Mouse (Mus musculus) T-helper 2 cell (primary cell): ENCODE results near the gene Rpe.
"Not testable (repeated sequence)": the region's sequence is repeated elsewhere in the genome, so short reads cannot be mapped to it uniquely, and the experiment has no call there.

Experiments
- in situ Hi-C: fragments of 300-600 bp; cut with MboI, MseI; formaldehyde crosslinking; loops from one replicate; pipeline ENCODE4 v1.15.1; 2025; ENCODE audit warnings: high pct_unique_total_duplicates

The Rpe gene

DNA sequence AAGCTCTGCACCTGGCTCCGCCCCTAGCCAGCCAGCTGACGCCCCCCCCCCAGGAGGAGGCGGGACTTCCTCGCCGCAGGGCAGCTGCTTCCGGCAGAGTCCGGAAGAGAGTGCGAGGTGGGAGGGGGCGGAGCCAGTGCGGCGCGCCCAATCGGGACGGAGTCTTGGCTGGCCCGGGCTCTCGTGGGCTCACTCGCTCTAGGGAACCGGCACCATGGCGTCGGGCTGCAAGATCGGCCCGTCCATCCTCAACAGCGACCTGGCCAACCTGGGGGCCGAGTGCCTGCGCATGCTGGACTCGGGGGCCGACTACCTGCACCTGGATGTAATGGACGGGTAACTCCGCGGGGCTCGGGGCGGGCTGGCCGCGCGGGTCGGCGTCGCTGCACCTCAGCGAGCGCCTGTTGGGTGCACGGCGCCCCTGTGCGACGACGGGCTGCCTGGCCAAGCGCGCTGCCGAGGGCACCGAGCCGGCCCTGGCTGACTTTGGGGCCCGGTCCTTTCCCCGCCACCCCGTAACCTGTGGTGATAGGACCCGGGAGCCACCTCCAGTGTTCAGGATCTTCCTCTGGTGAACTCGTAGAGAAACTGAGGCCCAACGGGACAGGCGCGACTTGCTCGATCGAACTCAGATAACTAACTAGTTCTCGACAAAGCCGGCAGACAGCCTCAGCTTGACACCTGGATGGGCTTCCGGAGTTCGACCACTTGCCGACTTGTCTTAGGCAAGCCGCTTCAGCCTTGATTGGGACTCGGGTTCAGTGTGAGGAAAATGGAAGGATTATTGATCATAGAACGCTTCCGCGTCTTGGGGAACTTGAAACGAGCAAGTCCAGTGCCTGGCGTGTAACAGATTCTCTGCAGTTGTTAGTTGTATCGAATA, at the start of gene Rpe:
Rpe (plus strand) TSS at position 139 of the 883 bp plus-strand sequence.
- in situ Hi-C loops: no loop called here

DNA sequence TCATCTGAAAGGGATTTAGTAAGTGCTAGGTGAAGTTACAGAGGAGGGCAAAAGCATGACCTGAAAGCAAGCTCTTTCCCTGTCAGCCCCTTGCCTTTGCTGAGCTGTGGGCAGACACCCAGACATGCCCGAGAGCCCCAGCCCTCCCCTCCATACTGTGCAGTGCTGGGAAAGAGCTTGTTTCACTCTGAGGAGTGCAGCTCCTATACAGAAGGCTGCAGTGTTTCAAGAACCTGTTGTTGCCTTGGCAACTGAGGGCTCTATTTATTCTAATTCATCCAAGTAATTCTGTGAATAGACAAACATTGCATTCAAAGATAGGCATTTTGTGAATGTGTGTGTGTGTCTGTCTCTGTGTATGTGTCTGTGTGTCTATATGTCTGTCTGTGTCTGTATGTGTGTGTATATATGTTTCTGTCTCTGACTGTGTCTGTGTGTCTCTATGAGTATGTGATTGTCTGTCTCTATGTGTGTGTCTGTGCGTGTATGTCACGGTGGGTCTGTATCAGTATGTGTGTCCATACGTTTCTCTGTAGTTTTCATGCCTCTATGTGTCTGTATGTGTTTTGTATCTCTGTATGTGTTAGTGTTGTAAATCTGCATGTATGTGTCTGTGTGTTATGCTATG, 45.4 kb upstream of the Rpe start:
- in situ Hi-C loops: no loop called here

DNA sequence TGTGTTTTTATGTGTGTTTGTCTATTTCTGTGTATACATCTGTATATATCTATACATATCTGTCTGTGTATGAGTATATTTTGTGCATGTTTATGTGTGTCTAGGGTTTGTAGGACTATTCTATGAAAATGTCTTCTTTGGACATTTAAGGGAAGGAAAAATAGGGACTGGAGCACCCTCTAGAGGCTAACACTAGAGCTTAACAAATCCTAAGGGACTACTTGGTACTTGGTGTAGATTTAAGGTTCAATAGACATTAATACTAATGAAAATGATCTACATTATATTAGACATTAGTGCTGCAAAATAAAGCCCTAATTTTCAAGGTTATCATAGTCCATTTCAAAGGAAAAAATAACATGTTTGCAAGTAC, 44.9 kb upstream of the Rpe start:
- in situ Hi-C loops: no loop called here

DNA sequence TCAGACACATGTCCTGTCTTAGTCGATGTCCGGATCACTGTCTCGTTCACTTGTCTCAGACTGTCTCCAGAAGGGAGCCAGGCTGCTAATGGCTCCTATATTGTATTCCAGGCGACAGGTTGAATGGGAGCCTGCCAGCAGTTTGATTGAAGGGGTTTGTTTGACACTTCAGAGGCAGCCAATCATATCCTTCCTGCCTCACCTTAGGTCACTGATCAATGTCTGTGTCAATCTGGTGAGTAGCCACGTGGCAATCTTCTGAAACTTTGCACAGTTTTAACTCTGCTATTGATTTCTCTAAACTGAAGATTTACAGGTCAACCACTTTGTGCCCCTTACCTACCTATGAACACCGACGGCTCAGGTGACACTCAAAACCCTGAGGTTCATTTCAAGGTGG, 29.2 kb upstream of the Rpe start:
- in situ Hi-C loops: no loop called here

DNA sequence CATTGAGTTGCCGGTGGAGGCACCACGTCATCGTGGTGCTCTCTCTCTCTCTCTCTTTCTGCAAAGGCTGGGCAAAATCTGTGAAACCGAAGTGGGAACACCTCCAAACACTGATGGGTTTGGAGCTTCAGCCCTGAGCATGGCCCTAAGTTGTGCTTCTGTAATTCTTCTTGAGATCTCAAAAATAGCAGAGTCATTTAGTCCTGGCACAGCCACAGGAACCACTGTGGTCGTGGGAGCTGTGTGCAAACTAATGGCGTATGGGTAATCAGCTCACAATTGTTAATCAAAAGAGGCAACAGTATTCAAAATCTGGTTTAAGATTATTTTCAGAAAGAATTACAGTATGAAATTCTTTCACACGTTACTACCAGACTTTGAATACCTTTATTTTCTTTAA, 27.8 kb upstream of the Rpe start:
- in situ Hi-C loops: no loop called here

DNA sequence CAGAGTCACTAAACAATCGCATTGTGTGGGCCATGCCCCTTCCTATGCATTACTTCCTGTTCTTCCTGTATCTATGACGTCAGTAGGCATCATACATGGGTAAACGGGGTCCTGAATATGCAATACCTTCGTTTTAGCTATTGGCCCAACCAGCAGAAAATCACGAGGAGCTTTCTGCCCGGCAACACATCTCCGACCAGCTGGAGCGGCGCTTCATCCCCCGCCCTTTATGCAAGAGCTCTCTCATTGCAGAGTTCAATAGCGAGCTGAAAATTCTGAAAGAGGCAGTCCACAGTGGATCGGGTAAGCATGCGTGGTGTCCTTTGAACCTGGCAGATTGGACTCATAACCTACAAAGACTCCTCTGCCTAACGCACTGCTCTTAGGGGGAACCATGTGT, 22.7 kb upstream of the Rpe start:
- in situ Hi-C loops: no loop called here

DNA sequence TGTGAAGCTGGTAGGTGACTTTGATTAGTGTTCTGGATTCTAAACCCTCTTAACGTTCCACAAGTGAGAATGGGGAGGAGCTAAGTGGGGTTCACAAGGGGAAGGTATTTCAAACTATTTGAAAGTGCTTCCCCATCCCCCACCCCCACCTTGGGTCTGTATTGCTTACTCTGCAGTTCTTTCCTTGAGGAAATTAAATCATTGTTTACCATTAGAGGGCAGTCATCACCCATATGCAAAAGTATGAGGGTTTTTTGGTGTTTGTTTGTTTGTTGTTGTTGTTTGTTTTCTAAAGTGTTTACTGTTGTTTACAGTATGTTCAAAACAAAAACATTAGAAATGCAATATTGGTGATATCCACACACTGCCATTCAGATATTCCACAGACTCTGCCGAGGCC, 22.0 kb upstream of the Rpe start:
- in situ Hi-C loops: no loop called here

DNA sequence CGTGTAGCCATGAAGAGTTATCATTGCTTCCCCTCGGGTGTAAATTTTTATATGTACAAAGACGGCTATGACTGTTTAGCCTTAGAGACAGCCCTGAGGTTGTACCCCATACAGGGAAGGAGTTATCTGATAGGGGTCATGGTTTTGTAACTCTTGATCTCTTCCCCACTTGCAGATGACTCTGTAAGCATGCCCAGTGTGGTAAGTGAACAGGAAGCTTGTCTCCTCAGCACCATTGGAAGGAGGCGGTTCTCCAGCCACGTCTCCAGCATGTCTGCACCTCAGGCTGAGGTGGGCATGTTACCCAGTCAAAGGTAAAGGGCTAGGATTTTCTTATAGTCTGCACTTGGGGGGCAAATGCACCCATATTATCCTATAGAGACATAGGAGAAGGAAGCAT, 17.7 kb upstream of the Rpe start:
- in situ Hi-C loops: no loop called here

DNA sequence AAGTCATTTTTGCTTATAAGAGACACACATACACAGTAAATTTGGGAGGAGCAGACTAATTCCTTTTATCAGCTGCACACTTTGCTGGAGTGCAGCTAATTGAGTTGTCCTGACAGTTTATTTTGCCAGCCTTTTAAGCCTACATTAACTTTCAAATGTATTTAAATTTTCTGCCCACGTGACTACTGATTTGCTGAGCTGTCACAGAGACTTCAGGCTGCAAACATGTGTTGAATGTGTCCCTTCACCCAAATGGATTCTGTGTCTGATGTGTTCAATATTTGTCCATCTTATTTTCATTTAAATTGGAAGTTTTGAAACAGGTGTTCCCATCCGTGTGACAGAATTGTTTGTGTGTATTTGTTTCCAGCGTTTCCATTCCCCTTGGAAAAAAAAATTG, 8.9 kb upstream of the Rpe start:
- in situ Hi-C loops: no loop called here

DNA sequence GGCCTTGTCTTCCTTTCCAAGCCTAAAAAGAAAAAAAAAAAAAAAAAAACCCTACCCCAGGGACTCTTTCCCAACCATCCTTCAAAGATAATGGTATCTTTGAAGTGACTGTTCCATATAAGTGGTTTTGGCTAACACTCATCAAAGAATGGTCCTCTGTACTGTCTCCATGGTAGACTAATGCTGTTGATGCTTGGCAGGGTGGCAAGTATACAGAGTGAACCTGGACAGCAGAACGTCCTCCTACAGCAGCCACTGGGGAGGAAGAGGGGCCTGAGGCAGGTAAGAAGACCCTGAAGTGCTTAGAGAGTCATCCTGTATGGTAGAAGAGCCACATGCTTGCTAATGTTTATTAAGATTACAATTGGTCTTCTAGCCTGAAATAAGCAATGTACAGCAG, 8.3 kb upstream of the Rpe start:
- in situ Hi-C loops: no loop called here

DNA sequence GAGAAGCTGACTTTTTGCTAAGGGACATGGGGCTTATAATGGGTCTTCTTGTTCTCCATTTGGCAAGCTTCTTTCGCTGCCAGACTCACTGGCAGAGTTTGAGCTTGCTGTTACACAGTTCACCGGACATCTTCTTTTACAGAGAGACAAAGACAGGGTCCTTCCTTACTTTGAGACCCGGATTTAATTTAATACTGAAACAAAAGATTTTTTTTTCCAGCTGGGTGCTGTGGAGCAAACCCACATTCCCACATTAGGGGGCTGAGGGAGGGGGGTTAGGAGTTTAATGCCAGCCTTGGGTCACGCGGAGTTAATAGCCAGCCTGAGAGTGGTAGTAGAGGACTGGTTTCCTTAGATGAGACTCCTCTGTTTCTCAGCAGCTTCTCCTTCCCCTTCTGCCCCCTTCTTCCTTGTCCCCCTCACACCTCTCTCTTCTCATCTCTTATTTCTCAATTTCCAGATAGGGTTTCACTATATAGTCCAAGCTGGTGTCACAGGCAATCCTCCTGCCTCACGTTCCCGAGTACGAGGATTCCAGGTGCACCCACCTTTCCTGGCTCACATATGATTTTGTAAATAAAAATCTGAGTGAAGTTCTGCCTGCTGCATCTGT, 7.7 kb upstream of the Rpe start:
- in situ Hi-C loops: no loop called here

DNA sequence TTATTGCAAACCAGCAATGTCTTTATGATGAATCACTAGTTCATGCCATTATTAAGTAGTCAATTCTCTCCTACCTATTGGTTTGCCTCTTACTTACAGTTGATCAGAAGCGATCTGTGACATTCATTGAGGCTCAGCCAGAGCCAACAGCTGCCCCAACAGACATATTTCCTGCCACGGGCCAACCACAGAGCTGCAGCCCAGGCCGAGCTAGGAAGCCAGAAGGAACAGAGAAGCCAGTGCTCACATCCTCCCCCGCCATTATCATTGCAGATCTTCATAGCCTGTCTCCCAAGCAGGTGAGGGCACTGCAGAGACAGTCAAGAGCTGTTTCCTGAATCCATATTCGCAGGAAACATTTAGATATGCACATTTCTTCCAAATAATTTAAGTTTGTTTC, 6.4 kb upstream of the Rpe start:
- in situ Hi-C loops: no loop called here

DNA sequence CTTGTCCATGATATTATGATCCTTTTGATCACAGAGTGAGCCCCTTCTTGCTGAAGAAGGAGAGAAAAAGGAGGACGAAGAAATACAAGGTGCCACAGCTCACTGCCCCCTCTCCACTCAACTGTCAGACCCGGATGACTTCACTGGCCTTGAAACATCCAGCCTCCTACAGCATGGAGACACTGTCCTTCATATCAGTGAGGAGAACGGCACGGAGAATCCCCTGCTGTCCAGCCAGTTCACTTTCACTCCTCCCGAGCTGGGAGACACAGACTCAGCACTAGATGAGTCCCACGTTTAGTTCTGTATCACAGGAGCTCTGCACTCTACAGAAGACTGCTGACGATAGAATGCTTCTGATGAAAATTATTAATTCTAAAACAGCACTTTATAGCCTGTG, 5.3 kb upstream of the Rpe start:
- in situ Hi-C loops: no loop called here

DNA sequence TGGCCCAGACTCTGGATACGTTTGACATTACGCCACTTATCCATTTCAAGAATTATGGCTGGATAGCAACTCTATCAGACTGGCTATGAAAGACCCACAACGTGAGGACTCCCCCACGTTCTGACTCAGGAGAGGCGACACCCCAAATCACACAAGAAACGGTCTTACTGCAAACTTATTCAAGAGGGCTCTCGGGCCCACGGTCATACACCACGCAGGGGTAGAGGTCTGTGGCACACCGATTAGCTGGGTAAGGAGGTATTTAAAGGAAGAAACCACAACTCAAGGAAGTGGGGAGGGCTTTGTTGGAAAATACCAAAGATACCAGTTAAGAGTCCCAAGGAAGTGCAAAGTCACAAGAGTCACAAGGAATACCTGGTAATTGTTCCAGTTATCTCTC, 1.0 kb upstream of the Rpe start:
- in situ Hi-C loops: not testable (repeated sequence)

DNA sequence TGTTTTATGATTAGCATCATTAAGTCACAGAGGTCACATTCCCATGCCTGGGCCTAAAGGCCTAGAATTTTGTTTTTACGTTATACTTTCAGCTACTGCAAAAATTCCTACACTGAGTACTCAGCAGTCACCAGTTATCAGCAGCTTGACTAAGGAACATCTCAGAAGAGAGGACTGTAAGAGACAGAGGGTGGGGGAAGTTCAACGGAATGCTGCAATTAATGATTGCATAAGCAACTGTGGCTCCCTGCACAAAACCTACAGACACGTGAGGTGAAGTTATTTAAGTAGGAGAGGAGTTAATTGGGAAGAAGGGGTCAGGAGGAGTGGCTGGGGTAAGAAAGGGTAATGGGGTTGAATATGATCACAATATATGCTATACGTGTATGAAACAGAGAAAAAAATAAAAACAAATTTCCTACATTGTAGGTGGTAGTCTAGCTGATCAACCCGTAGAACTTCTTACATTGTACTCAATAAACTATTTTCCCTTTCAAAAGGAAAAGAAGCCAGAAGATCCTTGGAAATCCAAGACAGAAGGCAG, 410 bp upstream of the Rpe start:
- in situ Hi-C loops: no loop called here

DNA sequence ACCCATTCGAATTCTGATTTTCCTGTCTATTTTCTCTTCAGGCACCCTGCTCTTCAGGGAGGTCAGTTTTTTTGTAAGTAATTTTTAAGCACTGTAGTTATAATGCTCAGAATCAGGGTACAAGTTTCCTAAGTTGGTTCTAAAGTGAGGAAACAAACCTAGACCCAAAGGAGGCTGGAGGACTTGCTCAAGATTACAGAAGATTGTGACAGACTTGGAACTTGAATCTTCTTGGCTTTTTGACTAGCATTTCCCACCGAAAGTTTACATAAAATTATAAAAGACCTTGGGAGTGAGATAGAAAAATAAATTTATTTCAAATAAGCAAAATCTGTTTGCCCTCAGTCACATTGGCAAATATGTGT, 927 bp downstream of the Rpe start:
- in situ Hi-C loops: no loop called here

DNA sequence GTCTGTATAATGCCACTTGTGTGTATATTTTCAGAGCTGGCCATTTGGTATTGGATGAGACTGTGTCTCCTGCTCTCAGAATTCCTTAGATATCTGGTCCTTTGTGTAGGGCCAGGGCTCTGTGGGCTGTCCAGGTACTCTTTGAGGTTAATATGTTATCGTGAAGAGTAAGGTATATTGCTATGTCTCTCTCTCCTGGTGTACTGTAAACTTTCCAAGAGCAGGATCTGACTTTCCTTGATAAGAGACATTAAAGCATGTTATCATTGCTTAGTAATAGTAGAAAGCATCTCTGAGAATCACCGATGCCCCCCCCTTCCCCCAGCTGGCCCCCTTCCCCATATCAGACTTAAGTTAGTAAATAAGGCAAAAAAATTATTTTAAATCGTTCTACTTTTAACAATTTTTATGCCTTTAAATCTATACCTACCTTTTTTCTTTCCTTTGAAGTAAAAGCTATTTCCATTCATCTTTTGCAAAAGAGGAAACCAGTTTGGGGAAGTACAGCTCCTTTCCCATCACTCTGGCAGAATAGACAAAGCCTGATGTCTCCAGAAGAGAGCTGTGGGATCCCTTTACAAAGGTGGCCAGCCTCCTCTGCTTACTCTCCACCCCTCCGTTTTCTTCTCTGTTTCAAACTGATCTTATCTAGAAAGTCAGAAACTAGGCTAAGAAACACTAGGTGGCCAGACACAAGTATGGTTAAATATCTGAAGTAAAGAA, 2.2 kb downstream of the Rpe start:
- in situ Hi-C loops: no loop called here

DNA sequence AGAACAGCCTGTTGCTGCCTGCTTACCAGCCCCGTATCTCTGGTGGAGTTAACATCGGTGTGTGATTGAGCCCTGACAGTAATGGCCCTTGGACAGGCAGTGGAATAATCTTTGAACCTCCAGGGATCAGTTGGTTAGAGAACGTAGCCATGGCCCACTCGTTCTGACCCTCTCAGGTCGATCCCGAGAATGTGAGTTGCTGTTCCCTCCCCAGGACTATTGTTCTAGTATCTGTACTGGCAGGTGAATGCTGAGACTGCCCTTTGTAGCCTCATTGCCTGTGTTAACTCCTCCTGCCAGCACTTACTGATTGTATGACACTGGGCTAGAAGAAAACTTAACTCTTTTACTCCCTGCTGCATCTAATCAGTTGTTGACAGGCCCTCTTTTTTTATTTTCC, 3.9 kb downstream of the Rpe start:
- in situ Hi-C loops: no loop called here

DNA sequence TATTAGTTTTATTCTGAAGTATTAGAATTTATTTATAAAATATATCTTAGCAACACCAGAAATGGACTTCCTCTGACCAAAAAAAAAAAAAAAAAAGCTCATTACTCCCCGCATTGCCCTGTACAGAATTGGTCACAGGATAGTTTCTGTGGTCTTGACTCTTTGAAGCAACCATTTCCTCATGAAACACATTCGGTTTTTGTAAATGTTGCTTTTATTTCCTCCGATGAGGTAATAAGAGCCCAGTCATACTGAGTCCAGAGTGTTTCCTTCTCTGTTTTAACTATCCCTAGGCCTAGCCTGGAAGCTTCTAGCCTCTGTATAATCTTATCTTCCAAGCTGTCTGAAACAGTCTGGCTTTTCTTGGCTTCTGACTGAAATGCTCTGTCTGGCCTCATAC, 12.2 kb downstream of the Rpe start:
- in situ Hi-C loops: no loop called here

DNA sequence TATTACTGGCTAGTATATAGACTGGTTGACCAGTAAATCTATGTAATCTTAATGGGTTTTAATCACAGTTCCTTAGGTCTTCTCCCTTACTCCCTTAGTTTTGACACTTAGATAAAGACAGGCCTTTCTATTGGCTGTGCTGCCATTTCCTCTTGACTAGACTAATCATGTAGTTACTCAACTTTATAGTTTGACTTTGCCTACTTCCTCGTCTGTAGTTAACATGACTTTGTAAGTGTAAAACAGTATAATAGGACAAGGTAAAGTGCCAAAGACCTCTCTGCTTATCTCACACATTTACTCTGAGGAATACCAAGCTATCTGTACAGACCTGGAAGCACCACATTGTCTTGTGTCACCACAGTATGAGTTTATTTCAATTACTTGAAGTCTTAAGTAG, 29.9 kb downstream of the Rpe start:
- in situ Hi-C loops: no loop called here

DNA sequence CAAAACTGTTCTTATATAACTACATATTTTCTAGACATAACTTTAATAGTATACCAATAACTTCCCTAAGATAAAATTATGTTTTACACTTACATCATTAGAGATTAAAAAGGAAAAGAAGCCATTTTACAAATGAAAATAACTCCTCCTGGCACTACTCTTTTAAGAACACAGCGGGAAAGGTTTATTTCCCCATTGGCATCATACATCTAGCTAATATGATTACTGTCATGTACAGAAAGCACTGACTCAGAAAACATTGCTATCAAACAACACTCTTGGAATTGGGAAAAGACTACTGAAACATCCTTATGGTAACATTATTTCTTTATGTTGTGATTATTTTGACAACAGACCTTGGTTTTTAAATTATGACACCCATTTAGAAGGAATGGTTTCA, 68.1 kb downstream of the Rpe start:
- in situ Hi-C loops: no loop called here
